Mouse (Mus musculus): ENCODE results near the gene Arhgef9. TPM values are rescaled to one million over a fixed set of nuclear protein-coding genes. Genes with fewer than 3 reads are reported as not detected.

Gene Arhgef9
- total RNA-seq (2021): 10 to 100 TPM; 11.5 to 12.6 TPM
- long read RNA-seq, experiment 1, partial matches to known transcripts: 3 of 11 reads
- long read RNA-seq, experiment 1, other reads (novel, unspliced or antisense): 8 of 11 reads
- long read RNA-seq, experiment 2, partial matches to known transcripts: 0 of 7 reads
- long read RNA-seq, experiment 2, other reads (novel, unspliced or antisense): 7 of 7 reads

DNA sequence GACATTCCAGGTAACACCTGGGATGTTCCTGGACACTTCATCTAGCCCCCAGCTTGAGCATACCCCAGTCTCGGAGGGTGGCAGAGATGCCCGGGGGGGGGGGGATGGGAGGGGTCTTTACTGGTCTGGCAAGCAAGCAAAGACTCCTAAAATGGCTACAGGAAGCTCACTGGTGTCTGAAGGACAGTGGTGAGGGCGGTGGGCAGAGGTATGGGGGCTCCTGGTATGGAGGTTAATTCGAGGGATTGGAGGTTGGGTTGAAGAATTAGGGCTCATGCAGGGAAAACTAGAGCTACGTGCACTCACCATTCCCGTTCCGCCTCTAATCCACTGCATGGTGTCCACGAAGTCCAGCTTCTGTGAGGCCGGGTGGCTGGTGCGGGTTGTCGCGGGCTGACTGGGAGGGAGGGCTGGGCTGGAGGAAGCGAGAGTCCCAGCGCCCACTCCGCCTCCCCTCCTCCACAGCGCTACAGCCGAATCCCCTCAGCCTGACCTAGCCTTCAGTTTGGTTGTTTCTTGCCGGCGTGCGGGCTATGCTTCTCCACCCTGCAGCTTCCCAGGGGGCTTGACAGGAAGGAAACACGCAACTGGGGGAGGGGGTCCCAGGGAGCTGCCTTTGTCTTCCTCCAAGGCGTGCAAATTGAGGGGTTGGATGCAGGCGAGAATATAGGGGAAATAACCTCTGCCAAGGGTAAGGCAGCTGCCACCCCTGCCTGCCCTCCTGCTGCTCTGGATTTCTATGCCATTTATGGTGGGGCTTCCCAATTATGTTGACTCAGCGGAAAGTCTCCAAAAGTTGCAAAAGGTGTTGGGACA is at the start of gene Arhgef9:
TSS of gene Arhgef9 (minus strand) at position 753 of the 816 bp plus-strand sequence.
- peak; percentile 7 for DNase-seq

- no peak for DNase-seq
These were observed 42.2 kb upstream of the Arhgef9 start for GRCm38 (mm10) chrX:95238896-95239295.

DNA sequence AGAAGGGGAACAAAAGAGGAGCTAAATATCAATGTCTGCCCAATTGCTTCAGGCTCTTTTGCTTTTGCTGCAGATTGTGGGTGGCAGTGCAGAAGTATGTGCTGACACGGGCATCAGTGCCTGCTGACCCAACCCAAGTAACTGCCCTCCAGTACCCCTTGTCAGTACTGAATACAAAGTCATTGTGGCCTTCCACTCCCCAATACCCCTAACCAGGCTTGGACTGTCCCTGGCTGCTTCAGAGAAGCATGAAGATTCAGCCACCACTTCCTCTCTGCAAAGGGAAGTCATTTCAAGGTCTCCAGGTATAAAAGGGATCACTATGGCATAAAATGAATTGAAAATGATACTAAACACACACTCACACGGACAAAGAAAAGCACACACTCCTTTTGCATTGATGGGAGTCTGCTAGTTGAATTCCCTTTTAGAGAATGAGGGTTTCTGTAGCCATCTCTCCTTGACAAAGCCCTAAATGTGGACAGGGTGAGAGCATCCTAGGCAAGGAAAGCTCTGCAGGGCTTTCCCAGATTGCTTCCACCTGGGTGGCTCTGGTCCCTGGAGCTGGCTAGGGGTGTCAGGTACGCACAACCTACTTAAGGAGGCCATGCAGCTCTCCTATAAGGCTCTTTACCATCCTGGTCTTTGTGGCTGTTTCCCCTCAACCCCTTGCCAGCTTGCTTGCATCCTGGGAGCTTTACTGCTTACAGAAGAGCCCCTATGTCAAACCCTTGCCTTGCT is 1.1 kb downstream of the Arhgef9 start:
- DNase-seq: no peak

GRCm38 (mm10) chrX:95175978-95176377 is 20.7 kb downstream of the Arhgef9 start:
- peak; percentile 48 for DNase-seq

DNA sequence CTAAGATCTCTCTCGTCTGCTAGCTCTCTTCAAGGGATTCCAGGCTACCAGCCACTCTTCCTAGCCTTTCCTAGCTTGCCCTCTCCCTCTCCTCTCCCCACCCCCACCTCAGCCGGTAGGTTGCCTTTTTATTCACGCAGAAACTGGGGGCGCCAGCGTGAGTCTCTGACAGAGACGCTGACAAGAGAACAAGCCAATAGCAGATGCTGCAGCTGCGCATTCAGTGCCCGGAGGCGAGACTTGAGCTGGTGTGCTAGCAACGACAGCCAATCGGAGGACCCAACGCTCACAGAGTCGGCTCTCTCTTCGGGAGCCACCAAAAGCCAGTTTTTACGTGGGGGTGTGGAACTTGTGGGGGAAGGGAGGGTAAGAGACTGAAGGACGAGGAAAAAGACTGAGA is 30.3 kb downstream of the Arhgef9 start:
- DNase-seq: peak; percentile 69

DNA sequence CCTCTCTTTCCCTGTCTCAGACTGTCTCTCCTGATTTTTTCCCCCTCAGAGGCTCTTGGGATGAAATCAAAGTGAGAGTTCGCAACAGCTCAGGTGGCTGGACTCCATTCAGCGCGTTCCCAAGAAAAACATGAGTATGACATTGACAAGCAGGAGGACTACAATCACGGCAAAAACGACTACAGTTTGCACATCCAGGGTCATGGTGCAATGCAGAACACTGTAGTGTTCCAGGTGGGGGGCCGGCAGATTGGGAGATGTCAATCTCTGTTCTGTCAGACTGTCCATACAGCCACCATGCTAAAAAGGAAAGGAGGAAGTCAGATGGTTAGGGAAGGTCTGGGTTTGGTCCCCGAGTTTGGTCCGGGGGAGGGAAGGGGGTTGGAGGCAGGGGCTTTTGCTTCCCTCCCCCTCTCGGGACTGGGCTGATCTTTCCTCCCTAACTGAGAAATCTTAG is 31.0 kb downstream of the Arhgef9 start:
- peak; percentile 4 for DNase-seq

DNA sequence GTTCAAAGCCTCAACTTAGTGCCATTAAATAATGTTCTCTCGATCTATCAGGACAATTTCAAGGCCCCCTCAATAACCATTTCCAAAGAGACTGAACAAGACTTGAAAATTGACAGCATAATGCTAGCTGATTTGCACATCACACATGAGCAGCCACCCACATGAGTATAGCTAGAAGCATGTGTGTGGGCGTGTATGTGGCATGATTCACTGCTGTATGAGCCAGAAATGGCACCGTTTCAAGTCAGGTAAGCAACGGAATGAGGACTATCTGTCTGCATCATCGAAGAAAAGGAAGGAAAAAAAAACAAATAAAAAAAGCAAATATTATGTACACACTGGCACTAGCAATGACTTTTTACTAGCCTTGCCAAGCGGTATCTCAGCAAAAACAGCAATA is 32.5 kb downstream of the Arhgef9 start:
- no peak for DNase-seq

- no peak for DNase-seq
These were observed 33.2 kb downstream of the Arhgef9 start for GRCm38 (mm10) chrX:95163452-95163851.

GRCm38 (mm10) chrX:95156833-95157386 is 39.7 kb downstream of the Arhgef9 start:
- DNase-seq: no peak

DNA sequence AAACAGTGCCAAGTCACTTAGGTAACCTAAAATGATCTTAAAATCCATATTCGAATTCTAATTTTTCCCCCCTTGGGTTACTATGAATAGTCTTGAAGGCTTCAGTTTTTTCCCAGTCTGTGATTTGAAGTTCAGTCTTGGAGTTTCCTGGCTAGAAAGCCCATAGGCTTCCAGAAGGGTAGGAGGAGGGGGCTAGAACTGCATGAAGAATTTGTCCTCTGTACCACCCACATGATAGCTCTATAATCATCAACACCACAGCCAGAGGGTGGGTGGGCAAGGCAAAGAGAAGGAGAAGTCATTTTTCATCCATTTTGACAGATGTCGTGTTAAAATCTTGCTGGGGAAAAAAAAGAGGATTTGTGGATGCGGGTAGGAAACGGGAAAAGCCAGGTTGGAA is 58.0 kb downstream of the Arhgef9 start:
- DNase-seq: no peak

DNA sequence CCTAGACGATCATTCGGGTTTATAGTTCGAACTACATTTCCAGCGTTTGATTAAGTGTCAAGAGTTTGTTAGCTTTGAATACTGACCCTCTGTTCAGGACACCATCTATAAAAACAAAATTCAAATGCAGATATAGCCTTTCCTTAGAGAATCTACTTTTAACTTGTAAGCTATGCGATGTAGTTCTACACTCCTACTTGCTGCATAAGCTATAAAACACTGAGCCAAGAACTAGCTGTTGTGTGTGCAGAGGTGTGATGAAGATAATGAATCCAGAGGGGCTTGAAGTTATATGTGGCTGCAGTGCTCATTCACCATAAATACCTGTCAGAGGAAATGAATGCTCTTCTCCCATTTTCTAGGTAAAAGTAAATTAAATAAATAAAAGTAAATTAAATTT is 63.2 kb downstream of the Arhgef9 start:
- DNase-seq: no peak

DNA sequence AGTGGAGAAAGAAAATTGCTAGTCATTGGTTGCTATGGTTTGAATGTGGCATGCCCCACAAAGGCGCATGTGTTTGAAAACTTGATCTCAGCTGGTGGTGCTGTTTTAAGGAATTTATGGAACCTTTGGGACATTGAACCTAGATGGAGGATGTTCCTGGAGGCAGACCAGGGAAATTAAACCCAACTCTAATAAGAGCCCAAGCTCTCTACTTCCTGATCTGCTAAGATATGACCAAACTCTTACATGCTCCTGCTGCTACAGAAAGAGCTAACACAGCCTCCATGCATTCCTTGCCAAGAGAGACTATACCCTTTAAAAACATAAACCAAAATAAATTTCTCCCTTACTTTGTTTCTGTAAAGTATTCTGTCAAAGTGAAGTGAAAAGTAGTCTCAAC is 63.7 kb downstream of the Arhgef9 start:
- no peak for DNase-seq

DNA sequence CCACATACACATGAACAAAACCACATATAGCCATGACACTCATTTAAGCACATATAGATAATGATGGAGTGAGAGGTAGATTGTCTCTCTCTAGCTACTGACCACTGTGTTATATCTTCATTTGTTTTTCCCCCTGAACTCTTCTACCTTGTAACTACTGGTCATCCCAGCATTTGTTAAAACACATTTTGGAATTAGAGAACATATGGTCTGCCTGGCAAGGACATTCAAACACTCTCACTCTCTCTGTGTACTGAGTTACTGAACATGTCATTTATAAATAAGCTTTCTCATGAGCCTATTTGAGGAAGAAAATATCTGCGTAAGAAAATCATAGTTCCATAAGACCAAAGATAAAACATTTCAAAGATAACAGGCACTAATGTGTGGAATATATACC is 64.9 kb downstream of the Arhgef9 start:
- DNase-seq: no peak

DNA sequence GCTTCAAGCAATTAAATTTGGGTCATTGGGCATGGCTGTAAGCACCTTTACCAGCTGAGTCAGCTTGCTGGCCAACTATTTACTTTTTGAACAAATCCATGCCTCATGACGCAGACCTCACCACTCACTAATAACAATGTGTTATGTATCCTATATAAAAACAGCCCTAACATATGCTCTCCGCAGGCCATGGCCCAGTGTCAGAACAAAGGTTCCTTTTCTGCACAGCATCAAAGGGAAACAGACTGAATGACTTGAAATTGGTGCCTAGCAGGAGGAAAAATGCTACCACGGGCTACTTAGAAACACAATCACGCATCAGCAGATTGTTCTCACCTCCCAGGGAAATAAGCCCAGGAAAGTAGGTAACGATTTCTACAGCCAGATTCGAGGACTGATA is 73.2 kb downstream of the Arhgef9 start:
- DNase-seq: no peak

GRCm38 (mm10) chrX:95104361-95104760 is 92.3 kb downstream of the Arhgef9 start:
- DNase-seq: no peak

GRCm38 (mm10) chrX:95087674-95088073 is 109.0 kb downstream of the Arhgef9 start:
- DNase-seq: no peak

- DNase-seq: no peak
These were observed 119.5 kb downstream of the Arhgef9 start for GRCm38 (mm10) chrX:95077013-95077699.

DNA sequence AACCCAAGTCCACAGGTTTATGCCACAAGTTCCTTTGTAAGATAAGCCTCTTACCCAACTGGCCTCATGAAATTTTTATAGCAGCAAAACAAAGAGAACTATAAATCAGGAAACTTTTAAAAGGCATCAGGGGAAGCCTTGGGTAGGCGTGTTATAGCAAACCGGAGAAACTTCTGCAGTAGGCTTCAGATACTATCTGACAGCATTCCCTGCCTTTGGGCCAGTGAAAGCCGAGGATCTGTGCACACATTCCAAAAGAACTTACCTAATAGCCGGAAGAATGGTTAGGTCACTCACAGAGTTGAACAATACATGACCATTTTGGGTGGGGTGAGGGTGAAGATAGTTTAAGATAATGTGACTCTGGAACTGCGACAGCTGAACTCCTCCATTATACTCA is 168.7 kb downstream of the Arhgef9 start:
- no peak for DNase-seq

- peak; percentile 56 for DNase-seq
These were observed 170.2 kb downstream of the Arhgef9 start, which contains the start of gene Spin4 for GRCm38 (mm10) chrX:95026361-95026892. Gene Spin4 (minus strand): TSS chrX:95026682.

- DNase-seq: peak; percentile 6
These were observed 170.8 kb downstream of the Arhgef9 start for GRCm38 (mm10) chrX:95025779-95026360.

- DNase-seq: no peak
These were observed 184.6 kb downstream of the Arhgef9 start for GRCm38 (mm10) chrX:95012033-95012432.
